Mouse (Mus musculus) embryonic facial prominence, embryonic 15.5 days (tissue): Measurements from ENCODE around the gene Arrdc1. TPM values are rescaled to one million over a fixed set of nuclear protein-coding genes. Genes with fewer than 3 reads are reported as not detected.
"Not testable (repeated sequence)": the region's sequence is repeated elsewhere in the genome, so short reads cannot be mapped to it uniquely, and the experiment has no call there.

Source experiments
- ATAC-seq: fragments of 200-750 bp; cut with Nextera tagmentation; 2 replicates; pipeline ENCODE4 v1.8.0; 2017; ENCODE audit warnings: low read depth, moderate TSS enrichment; ENCODE audit not compliant: insufficient number of reproducible peaks, low FRiP score, low TSS enrichment
- H3K27ac ChIP-seq: fragments of 300-500 bp; sonication (generic); replicated peaks from 2 replicates; pipeline ENCODE4 v1.5.1; 2015; ENCODE audit warnings: mild to moderate bottlenecking, inconsistent platforms
- H3K27me3 ChIP-seq: fragments of 300-500 bp; sonication (generic); 2 replicates; pipeline ENCODE4 v1.6.1; 2015; ENCODE audit warnings: inconsistent platforms
- H3K36me3 ChIP-seq: fragments of 300-500 bp; sonication (generic); 2 replicates; pipeline ENCODE4 v1.6.1; 2015; ENCODE audit warnings: mild to moderate bottlenecking, inconsistent platforms
- H3K4me1 ChIP-seq: fragments of 300-500 bp; sonication (generic); 2 replicates; pipeline ENCODE4 v1.6.1; 2015; ENCODE audit warnings: inconsistent platforms
- H3K4me2 ChIP-seq: fragments of 300-500 bp; sonication (generic); replicated peaks from 2 replicates; pipeline ENCODE4 v1.6.1; 2015; ENCODE audit warnings: mild to moderate bottlenecking, inconsistent platforms
- H3K4me3 ChIP-seq: fragments of 300-500 bp; sonication (generic); replicated peaks from 2 replicates; pipeline ENCODE4 v1.5.1; 2015; ENCODE audit warnings: mild to moderate bottlenecking, inconsistent platforms
- H3K9ac ChIP-seq: fragments of 300-500 bp; sonication (generic); 2 replicates; pipeline ENCODE4 v1.6.1; 2015; ENCODE audit warnings: inconsistent platforms
- H3K9me3 ChIP-seq: fragments of 300-500 bp; sonication (generic); replicated peaks from 2 replicates; pipeline ENCODE4 v1.6.1; 2016; ENCODE audit warnings: inconsistent platforms
- WGBS: fragments of 180-500 bp; shearing (Covaris S2); methylation state at CpG from one replicate; pipeline ENCODE4 v1.1.7; 2015; 5-methylcytosine and 5-hydroxymethylcytosine counted together
- polyA plus RNA-seq: library from polyadenylated mRNA; unstranded; fragments of >200 nt; fragmentation: Nextera tagmentation; extraction: Ambion mirVana; gene quantifications from 2 replicates; pipeline ENCODE4 v1.2.1, GENCODE M21; 2015

Gene Arrdc1
- polyA plus RNA-seq, result 50.5 and 52.7 TPM in 2 replicates

DNA sequence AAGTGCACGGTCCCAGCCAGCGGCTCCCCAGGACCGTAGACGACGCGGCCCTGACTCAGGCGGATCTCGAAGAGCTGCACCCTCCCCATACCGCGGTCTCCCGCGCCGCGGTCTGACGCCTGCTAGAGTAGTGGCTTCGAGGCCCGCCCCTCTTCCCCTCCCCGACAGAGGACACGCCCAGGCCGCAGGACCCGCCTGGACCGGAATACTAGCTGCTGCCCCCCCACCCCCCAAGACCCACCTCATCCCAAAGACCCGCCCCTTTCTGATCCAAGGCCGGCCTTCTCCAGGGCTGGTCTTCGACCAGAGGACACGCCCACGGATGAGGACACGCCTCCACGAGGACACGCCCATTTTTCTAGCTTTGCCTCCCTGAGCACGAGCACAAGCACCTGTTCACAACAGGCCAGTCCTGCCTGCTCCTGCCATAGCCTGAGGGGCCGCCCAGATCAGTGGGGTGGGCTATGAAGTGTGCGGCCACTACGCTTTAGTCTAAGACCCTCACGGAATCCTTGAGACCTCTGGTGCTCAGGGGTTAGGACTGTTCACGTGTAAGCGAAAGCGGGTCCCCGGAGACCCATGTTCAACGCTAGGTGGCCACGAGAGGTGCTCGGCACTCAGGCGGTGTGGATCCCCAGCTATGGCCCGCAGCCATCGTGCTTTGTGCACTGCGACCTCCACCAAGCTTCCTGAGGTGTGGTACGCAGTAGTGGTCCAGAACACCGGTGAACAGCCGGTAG is at the start of gene Arrdc1:
Arrdc1 (minus strand) TSS at position 196 of the 740 bp plus-strand sequence.
- Histone ChIP-seq H3K9ac (peak within 1 kb of the TSS; percentile 71), H3K4me3 (peak within 1 kb of the TSS; percentile 73), H3K36me3 (no peaks in the 10 kb centered on the region), H3K27me3 (no peaks in the 10 kb centered on the region), H3K27ac (peak within 1 kb of the TSS; percentile 86), H3K9me3 (no peaks in the 10 kb centered on the region), H3K4me1 (peaks cover 23% of the 10 kb centered on the region), H3K4me2 (peak within 1 kb of the TSS; percentile 97)
- under 1% methylated on average over 46 of the region's 49 CpGs for WGBS
- peak; percentile 91 for ATAC-seq

DNA sequence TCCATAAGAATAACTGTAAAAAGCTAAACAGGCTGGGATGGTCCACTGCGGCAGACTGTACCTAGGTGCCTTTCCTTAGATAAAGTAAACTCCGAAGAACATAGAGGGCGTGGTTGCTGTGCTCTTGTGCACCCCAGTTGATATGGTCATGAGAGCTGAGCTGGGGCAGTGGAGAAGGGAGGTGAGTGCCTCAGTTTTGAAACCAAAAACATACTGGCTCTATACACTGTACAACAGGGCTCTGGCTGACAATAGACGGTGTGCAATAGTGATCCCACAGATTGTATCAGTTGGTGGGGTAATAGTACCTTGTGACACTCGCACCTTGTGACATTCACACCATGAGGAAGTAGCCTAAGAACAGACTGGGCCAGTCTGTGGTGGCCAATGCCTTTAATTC is 41.9 kb upstream of the Arrdc1 start:
- no peaks in the 10 kb centered on the region for H3K9me3 ChIP-seq
- no peaks in the 10 kb centered on the region for H3K27me3 ChIP-seq
- no peak overlapping the region for H3K27ac ChIP-seq
- no peak overlapping the region for H3K9ac ChIP-seq
- peaks cover 20% of the 10 kb centered on the region for H3K4me1 ChIP-seq
- no peak overlapping the region for H3K4me2 ChIP-seq
- peaks cover 13% of the 10 kb centered on the region for H3K36me3 ChIP-seq
- no peak overlapping the region for H3K4me3 ChIP-seq
- WGBS, result 87% methylated on average over 5 of the region's 5 CpGs
- no peak for ATAC-seq

DNA sequence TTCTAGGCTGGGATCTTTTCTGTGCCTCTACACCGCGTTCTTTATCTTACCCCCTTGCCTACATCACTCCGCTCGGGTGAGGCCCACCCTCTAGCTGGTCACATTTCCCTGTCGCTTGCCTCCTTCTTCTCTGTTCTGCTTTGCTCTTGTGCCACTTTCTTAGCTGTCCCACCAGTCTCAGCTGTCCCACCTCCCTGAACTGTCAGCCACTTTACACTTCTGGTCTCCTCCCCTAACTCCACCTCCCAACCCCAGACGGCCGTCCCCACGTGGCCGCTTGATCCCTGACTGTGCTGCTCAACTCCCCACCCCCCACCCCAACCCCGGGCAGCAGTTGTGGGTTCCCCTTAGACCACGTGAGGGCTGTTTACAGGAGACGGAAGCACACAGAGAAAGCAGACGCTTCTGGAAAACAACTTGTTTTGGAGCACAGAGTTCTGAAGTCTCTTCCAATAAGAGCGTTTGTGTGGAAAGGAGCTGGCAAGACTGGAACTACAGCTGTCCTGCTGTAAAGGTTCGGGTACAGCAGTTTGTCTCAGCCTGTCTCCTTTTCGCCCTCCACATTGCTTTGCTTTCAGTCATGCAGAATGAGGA is 40.7 kb upstream of the Arrdc1 start, which contains the start of gene Pnpla7:
Pnpla7 (plus strand) TSS at position 330 of the 594 bp plus-strand sequence.
- H3K9me3 ChIP-seq, result no peaks in the 10 kb centered on the region
- H3K27ac ChIP-seq, result peak within 1 kb of the TSS; percentile 95
- 0% methylated on average over 16 of the region's 16 CpGs for WGBS
- H3K36me3 ChIP-seq, result peaks cover 25% of the 10 kb centered on the region
- peak within 1 kb of the TSS; percentile 87 for H3K9ac ChIP-seq
- peak within 1 kb of the TSS; percentile 89 for H3K4me3 ChIP-seq
- peak within 1 kb of the TSS; percentile 94 for H3K4me2 ChIP-seq
- no peaks in the 10 kb centered on the region for H3K27me3 ChIP-seq
- ATAC-seq, result peak; percentile 79
- H3K4me1 ChIP-seq, result peaks cover 20% of the 10 kb centered on the region

DNA sequence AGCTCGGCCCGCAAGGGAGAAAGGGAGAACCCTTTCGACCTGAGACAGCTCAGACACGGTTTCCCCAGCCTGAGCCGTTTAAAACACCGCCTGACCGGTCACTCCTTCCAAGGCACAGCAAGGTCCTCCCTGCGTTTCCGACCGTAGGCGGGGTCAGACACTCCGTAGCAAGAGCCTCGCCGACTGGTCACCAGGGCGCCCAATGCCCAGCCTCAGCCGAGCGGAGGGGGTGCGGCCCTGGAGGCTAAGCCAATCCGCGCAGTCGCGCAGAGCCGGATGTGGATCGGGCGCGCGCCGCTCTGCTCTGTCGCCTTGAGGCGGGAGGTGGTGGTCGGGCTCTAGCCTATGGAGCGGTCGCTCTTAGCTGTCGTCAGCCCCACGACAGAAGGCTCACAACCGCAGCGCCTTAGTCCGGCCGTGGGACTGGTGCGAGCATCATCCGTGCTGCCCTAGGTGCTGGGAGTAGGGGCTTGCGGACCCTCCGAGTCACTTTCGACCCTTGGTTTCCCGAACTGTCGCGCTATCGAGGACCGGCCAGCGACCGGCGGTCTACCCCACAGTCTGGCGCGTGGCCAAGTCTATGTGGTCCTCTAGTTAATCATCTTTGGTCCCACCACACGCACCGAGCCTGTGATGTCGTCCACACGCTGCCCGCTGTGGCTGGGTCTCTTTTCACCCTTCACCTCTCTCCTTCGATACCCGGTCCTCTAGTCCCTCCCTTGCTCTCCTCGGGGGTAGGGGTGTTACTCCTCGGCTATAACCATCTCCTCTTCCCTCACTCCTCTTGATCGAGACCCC is 40.1 kb upstream of the Arrdc1 start, which contains the start of gene Mrpl41:
Mrpl41 (minus strand) TSS at position 193 of the 798 bp plus-strand sequence.
- peak within 1 kb of the TSS; percentile 95 for H3K27ac ChIP-seq
- peaks cover 32% of the 10 kb centered on the region for H3K36me3 ChIP-seq
- WGBS, result under 1% methylated on average over 64 of the region's 64 CpGs
- peak within 1 kb of the TSS; percentile 94 for H3K4me2 ChIP-seq
- peak within 1 kb of the TSS; percentile 89 for H3K4me3 ChIP-seq
- ATAC-seq, result peak; percentile 99
- H3K9me3 ChIP-seq, result no peaks in the 10 kb centered on the region
- no peaks in the 10 kb centered on the region for H3K27me3 ChIP-seq
- H3K9ac ChIP-seq, result peak within 1 kb of the TSS; percentile 87
- H3K4me1 ChIP-seq, result peaks cover 20% of the 10 kb centered on the region

DNA sequence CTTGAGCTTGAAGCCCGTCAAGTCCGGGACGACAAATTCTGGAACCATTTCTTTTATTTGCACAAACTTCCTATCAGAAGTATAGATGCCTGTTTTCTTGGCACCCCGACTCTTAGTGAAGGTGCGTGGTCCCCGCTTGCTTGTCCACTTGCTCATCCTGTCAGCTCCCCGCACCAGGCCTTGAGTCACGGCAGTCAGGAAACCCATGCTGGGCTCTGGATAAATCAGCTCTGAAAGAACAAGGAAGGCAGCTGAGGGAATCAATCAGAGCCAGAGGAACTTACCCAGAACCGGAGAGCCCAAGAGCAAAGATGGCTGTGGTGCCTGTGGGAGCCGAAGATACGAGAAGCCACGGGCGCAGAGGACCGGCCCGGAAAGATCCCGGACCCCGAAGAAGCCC is 39.4 kb upstream of the Arrdc1 start:
- H3K9ac ChIP-seq, result peak overlapping the region; percentile 87
- H3K9me3 ChIP-seq, H3K27me3 ChIP-seq, ATAC-seq: not testable (repeated sequence)
- H3K4me2 ChIP-seq, result peak overlapping the region; percentile 94
- H3K4me1 ChIP-seq, result peaks cover 20% of the 10 kb centered on the region
- H3K36me3 ChIP-seq, result peaks cover 38% of the 10 kb centered on the region
- H3K4me3 ChIP-seq, result peak overlapping the region; percentile 89
- peak overlapping the region; percentile 87 for H3K27ac ChIP-seq
- under 1% methylated on average over 17 of the region's 17 CpGs for WGBS

DNA sequence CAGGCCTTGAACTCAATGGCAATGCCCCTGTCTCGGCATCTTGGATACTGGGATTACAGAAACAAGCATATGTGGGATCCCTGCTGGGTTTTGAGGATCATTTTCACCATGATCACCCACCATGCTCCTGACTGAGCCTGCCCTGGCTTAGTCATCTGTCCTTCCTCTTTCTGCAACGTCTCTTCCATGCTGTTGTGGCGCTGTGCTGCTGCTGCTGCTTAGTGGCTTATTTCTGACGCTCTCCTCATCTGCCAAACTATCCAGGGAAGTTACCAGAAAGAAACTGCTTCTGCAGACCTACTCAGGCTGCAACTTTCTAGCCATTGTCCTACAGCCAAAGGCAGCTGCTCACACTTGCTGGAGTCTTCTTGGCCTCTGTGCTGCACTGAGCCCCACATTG is 35.3 kb upstream of the Arrdc1 start:
- H3K27ac ChIP-seq, result no peak overlapping the region
- no peaks in the 10 kb centered on the region for H3K9me3 ChIP-seq
- H3K27me3 ChIP-seq, result no peaks in the 10 kb centered on the region
- peaks cover 68% of the 10 kb centered on the region for H3K36me3 ChIP-seq
- H3K4me2 ChIP-seq, result no peak overlapping the region
- 82% methylated on average over 4 of the region's 4 CpGs for WGBS
- peaks cover 12% of the 10 kb centered on the region for H3K4me1 ChIP-seq
- no peak overlapping the region for H3K4me3 ChIP-seq
- no peak for ATAC-seq
- no peak overlapping the region for H3K9ac ChIP-seq

DNA sequence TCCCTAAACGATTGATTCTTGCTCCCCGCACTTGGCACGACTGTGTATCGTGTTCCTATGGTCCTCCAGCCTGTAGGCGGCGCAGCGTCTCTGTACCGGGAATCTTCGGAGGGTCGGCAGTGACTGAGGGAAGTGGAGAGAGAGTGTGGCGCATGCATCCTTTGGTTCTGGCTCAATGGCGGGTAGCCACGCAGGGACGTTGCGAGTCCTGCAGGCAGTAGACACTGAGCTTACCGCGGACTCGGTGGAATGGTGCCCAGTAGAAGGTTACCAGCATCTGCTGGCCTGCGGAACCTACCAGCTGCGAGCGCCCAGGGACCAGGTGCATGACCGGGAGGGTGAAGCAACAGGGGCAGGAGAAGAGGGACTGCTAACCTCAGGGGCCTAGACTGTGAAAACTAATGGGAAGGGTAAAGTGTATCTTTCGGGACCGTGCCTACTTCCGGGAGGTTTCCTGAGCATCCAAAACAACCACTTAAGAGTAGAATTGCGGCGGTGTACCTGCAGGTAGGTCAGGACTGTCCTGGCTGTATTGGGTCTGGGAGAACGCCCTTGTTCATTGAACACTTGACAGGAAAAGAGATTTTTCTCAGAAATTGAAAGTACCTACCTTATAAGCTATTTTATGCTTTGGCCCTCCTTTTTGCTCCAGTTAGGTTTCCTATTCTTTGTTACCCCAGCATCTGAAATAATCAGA is 27.4 kb upstream of the Arrdc1 start, which contains the start of gene Dph7:
Dph7 (plus strand) TSS at position 97 of the 697 bp plus-strand sequence.
- Histone ChIP-seq H3K4me3 (peak within 1 kb of the TSS; percentile 78), H3K9ac (peak within 1 kb of the TSS; percentile 75), H3K9me3 (no peaks in the 10 kb centered on the region), H3K27ac (peak within 1 kb of the TSS; percentile 69), H3K36me3 (peaks cover 53% of the 10 kb centered on the region), H3K4me1 (peaks cover 8% of the 10 kb centered on the region), H3K4me2 (peak within 1 kb of the TSS; percentile 52), H3K27me3 (no peaks in the 10 kb centered on the region)
- peak; percentile 83 for ATAC-seq
- WGBS, result under 1% methylated on average over 28 of the region's 28 CpGs

DNA sequence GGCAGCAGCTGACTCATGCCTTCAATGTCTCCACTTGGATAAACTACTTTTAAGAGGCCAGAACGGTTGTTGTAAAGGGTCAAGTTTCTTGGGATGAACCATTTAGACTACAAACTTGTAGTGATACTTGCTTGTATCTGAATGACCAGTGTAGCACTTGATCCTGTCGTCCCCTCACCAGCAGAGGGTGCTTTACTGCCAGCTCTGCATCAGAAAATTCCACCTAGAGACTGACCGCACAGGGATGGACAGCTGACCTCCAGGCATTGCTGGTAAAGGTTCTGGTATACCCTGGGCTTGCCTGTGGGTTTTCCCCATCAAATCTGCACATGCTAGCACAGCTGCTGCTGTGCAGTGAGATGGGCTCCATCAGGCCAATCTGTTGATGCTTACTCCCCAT is 25.9 kb upstream of the Arrdc1 start:
- Histone ChIP-seq H3K36me3 (peaks cover 54% of the 10 kb centered on the region), H3K9ac (no peak overlapping the region), H3K4me1 (peaks cover 8% of the 10 kb centered on the region), H3K4me2 (no peak overlapping the region), H3K27me3 (no peaks in the 10 kb centered on the region), H3K27ac (no peak overlapping the region), H3K4me3 (no peak overlapping the region), H3K9me3 (no peaks in the 10 kb centered on the region)
- WGBS, result 34% methylated on average over 3 of the region's 3 CpGs
- ATAC-seq, result no peak

DNA sequence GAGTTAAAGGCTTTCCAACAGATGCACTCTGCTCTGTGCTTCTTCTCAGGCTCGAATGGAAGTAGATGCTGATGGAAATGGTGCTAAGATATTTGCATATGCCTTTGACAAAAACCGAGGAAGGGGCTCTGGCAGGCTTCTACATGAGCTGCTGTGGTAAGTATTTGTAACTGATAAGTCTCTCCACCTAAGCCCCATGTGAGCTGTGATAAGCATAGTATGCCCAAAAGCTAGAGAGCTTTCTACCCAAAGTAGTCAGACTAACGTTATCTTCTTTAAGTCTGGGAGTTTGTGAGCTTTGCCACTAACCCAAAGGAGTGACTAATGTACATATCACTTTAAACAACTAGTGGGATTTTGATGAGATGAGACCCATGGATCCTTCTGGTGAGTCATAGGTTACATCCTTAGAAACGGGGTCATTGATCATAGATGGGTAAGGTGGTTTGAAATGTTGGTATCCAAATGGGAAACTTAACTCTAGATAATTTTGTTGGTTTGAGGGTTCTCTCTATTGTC is 17.5 kb upstream of the Arrdc1 start:
- Histone ChIP-seq H3K4me2 (no peak overlapping the region), H3K27ac (no peak overlapping the region), H3K27me3 (no peaks in the 10 kb centered on the region), H3K9ac (no peak overlapping the region), H3K4me3 (no peak overlapping the region), H3K4me1 (peaks cover 15% of the 10 kb centered on the region), H3K36me3 (peaks cover 53% of the 10 kb centered on the region), H3K9me3 (no peaks in the 10 kb centered on the region)
- no peak for ATAC-seq
- 89% methylated on average over 4 of the region's 4 CpGs for WGBS

DNA sequence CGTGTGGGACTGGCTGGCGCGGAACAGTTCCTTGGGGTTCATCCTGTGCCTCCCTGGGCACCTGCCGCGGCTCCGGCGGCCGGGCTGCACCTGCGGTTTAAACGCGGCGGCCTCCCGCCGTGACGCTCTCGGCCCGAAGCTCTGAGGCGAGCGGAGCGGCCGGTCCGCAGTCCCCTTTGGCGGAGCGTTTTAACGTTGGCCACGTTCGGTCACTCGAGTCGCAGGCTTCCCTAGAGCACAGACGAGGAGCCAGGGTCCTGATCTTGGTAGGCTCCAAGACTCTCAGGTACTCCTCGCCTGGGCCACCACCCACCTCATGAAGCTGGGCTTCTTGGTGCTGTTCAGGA is 15.1 kb upstream of the Arrdc1 start:
- ATAC-seq, result no peak
- Histone ChIP-seq H3K27me3 (no peaks in the 10 kb centered on the region), H3K9ac (peak overlapping the region; percentile 96), H3K4me3 (peak overlapping the region; percentile 98), H3K27ac (peak overlapping the region; percentile 22; the same call in 1 of the 2 replicates), H3K4me2 (peak overlapping the region; percentile 85), H3K4me1 (peaks cover 15% of the 10 kb centered on the region), H3K36me3 (peaks cover 35% of the 10 kb centered on the region), H3K9me3 (no peaks in the 10 kb centered on the region)
- WGBS, result under 1% methylated on average over 31 of the region's 31 CpGs
